Mouse (Mus musculus) neutrophil, adult 5-6 weeks (primary cell): ENCODE data around the gene Nfix. TPM values are rescaled to one million over a fixed set of nuclear protein-coding genes. Genes with fewer than 3 reads are reported as not detected.
"Not testable (repeated sequence)": the region's sequence is repeated elsewhere in the genome, so short reads cannot be mapped to it uniquely, and the experiment has no call there.

Experiments
- ATAC-seq: fragments of 151-379, 151-347 bp; 2 replicates; pipeline ENCODE4 v1.8.0; 2017; ENCODE audit warnings: mild to moderate bottlenecking, moderate TSS enrichment; ENCODE audit not compliant: insufficient number of reproducible peaks, poor library complexity, low FRiP score, severe bottlenecking; ENCODE audit errors: extremely low read depth
- total RNA-seq: library from RNA; stranded (forward); fragments of 200-1000 nt; gene quantifications from 2 replicates; pipeline ENCODE4 v1.2.3, GENCODE M21; 2017

The Nfix gene
- total RNA-seq, 1 experiment from 2014 or later: 1.7 TPM

DNA sequence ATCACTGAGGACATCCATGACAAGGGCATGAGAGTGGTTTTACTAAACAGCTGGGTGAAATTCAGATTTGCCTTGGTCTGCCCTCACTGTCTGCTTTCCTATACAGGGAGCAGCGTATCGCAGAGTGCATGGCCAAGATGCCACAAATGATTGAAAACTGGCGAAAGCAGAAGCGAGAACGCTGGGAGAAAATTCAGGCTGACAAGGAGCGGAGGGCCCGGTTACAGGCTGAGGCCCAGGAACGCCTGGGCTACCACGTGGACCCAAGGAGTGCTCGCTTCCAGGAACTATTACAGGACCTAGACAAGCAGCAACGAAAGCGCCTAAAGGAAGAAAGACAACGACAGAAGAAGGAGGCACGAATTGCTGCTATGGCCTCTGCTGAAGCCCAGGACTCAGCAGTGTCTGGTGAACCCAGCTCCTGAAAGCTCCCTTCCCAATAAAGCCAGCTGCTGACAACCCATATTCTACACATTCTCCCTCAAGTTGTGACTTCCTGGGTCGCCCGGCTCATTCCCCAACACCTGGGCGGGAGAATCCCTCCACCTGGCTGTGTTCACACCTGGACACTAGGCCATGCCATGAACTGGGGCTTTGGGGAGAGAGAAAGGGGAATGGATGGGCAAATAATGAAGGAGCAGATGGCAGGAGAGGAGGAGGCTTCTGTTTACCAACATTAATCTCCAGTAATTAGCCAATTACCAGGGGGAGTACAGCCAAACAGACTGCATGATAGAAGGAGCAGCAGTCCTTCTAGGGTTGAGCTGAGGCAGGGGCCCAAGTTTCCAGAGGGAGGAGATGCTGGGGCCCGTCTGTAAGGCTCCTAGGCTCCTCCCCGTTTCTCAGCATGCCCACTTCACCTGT lies 34.1 kb upstream of the Nfix start:
- ATAC-seq: no peak

DNA sequence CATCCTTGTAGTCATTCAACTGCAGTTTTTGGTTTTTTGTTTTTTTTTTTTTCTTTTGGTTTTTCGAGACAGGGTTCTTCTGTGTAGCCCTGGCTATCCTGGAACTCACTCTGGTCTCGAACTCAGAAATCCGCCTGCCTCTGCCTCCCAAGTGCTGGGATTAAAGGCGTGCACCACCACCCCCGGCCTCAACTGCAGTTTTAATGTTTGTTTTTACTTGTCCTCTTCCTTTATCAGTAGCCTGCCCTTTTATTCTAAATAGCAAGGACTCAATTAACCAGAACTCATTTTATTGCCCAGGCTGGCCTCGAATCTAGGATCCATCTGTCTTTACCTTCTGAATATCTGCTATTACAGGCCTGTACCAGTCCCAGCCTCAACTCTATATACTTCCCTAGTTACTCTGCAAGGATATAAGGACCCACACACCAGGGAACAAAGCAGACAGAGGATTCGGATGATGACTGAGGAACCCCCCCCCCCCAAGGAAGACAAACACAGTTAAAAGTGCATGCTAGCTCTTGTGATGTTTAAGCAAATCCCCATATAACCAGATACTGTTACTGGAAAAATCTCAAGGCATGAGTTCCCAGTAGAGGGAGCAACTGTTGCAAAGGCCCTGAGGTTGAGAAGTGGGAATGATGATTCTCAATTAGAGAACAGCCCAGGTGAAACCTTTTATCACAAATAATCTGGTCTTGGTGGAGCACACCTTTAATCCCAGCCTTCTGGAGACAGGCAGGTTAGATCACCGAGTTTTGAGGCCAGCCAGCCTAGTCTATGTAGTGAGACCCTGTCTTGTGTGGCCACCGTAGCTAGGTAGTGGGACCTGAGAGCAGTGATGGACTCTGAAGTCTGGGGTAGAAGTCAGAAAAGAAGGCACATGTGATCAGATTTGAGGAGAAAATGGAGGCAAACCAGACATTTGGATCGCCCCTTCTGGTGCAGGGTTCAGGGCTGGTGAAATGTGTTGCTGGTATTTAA lies 32.9 kb upstream of the Nfix start:
- ATAC-seq: no peak

DNA sequence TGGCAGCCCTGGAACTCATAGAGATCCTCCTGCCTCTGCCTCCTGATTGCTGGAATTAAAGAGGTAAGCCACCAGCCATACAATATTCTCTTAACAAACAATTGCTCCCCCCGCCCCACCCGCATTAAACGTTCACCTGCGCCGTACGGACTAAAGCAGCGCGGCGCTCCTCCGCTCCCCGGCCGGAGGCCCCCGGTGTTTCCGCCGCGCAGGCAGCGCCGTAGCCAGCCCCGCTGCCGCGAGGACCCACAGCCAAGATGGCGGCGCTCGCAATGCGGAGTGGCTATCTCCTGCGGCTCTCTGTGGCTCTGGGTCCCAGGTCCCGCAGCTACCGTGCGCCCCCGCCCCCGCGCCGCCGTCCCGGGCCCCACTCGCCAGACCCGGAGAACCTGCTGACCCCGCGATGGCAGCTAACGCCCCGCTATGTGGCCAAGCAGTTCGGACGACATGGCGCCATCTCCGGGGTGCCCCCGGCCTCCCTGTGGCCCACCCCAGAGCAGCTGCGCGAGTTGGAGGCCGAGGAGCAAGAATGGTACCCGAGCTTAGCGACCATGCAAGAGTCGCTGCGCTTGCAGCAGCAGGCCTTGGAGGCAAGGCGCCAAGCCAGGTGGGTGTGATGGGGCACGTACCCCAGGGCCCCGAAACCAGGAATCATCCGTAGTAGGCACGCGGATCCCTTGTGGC lies 32.0 kb upstream of the Nfix start:
- ATAC-seq: peak; percentile 68

GRCm38 (mm10) chr8:84831490-84831889 lies 31.3 kb upstream of the Nfix start, which contains the start of gene Gadd45gip1:
Gadd45gip1 (plus strand) TSS chr8:84831522.
- peak; percentile 76 for ATAC-seq

GRCm38 (mm10) chr8:84826518-84826917 lies 26.4 kb upstream of the Nfix start:
- not testable (repeated sequence) for ATAC-seq

DNA sequence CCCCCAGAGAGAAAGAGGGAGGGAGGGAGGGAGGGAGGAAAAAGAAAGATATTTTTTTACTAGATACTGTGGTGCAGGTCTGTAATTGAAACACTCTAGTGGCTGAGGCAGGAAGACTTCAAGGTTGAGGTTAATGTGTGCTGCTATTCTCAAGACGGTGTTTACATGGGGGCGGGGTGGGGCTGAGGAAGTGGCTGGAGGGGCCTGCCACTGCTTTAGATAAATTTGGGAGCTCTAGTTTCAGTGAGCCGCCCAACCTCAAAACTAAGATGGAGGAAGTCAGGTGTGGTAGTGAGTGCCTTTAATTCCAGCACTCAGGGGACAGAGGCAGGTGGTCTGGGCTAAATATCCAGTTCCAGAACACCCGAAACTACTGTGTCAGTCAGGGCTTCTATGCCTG lies 25.5 kb upstream of the Nfix start:
- ATAC-seq: peak; percentile 22; the same call in 1 of the 2 replicates

GRCm38 (mm10) chr8:84823653-84824052 lies 23.5 kb upstream of the Nfix start:
- ATAC-seq: peak; percentile 80

DNA sequence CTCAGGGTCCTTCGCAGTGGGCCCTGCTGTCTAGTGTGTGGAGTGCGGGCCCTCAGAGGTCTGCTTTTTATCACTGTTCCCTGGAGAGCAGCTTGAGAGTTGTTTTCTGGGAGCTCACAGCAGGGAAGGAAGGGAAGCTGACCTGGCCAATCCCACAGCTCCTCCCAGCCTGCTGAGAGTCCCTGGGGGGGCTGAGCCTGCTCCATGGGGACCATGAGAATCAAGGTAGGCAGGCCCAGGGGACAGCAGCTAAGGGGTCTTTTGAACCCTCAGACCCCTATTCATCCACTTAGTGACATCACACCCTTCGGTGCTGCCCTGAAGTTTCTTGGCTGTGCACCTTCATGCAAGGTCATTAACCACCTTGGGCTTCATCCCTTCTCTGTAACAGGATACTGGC lies 22.6 kb upstream of the Nfix start, which contains the start of gene Dand5:
TSS of gene Dand5 (minus strand) at position 101 of the 400 bp plus-strand sequence.
- ATAC-seq: no peak

DNA sequence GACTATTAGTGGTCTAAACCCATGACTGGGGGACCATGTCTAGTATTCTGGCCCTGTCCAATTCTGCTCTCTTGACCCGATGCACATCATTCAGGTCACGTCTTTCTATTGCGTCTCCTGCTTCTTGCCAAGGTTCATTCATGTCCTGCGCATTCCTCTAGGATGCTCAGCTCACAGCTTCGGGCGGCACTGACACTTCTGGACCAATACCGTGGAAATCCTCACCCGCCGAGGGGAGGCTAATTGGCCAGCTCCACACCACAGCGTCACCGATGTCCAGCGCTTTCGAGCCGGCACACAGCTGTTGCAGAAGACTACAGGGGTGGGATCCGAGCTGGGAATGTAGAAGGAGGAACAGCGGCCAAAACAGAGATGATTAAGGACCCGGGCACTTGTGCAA lies 16.0 kb upstream of the Nfix start:
- ATAC-seq: no peak

DNA sequence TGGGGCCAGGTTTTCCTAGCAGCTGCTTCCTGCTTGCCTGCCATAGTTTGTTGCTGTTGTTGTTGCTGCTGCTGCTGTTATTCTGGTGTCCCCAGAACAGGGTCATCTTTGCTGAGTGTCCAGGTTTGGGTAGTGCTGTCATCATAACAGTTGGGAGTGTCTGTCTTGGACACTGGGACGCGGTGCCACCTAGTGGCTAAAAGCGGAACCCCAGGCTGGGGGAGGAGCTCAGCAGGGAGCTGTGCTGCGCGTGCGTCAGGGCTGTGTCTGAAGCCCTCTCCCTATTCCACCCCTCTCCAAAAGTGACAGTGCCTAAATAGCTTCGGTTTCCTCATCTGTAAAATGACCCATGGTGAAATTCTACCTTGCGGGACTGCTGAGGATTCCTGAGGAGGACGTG lies 15.4 kb upstream of the Nfix start:
- ATAC-seq: peak; percentile 89

DNA sequence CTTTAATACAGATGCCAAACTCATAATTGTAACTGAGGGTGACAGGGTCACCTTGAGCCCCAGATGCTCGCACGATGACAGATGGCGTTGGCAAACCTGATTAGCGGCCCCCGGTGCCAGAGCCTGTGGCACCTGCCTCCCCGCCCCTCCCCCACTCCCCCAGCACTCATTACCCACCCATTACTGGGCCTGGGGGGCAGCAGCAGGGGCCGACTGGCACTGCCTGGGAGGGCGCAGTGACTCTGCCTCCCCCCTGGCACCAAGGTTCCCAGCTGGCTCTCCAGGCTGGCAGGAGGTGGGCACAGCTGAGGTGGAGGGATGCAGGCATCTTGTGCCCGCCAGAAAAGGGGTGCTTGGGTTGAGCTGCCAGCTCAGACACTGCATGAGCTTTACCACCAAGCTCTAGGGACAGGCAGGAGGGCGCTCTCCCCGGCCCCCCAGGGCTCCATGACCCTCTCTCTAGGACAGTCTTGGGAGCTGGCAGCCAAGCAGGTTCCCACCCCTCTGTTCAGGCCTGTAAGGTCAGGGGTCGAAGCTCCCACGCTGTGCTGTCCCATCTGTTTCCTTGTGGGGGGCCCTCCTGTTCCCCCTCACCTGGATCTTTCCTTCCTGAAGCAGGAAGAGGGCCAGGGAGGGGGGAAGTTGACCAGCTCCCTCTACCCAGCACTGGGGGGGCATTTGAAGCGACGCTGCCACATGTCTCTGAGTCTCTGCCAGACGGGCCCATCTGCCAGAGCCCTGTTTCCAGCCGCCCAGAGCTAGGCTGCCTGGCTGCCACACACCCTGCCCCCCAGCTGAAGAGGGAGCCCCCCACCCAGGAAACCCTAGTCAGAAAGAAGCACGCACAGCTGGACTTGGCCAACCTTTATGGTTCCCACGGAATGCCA lies 14.7 kb upstream of the Nfix start:
- no peak for ATAC-seq

DNA sequence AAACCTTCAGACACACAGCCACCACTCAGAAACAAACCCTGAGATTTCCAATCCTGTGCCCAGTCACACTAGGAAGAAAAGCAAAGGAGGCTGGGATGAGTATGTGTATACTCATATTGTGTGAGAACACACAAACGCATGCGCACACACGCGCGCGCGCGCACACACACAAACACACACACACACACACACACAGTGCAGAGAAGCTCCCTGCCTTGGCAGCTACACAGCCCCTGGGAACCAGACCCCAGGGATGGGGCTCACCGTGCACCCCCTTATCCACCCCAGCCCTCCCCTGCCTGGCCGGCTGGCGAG lies 14.1 kb upstream of the Nfix start:
- no peak for ATAC-seq

- no peak for ATAC-seq
Observed at GRCm38 (mm10) chr8:84813830-84814229, 13.7 kb upstream of the Nfix start.

DNA sequence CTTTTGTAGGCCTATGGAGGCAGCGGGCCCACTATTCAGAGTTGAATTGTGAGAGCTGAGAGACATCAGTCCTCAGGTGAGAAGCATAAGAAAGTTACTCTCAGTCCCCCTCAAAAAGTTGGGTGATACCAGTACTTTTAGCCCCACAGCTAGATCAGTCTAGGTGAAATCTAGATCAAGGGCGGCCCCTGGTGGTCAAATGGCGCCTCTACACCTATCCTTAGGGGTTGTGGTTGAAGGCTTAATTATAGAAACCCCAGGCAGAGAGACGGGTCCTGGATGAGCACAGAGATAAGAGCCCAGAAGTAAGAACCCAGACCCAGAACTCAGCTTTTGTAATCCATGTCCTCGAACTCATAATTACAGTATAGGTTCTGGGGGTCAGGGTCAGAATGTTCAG lies 12.9 kb upstream of the Nfix start:
- ATAC-seq: peak; percentile 65; the same call in 1 of the 2 replicates

DNA sequence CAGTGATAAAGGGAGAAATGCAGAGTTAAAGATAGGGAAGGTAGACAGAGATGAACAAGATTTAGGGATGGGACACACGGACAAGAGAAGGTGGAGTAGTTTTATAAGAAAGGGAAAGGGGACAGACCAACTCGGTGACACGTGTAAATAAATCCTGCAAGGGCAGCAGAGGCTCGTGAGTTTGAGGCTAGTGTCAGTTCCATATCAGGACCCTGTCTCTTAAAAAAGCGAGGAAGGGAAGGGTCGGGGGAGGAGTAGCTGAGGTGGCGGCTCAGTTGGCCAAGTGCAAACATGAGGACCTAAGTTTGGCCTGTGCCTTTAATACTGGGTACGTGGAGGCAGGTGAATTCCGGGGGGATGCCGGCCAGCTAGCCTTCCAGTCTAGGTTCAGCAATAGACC lies 11.2 kb upstream of the Nfix start:
- ATAC-seq: no peak

DNA sequence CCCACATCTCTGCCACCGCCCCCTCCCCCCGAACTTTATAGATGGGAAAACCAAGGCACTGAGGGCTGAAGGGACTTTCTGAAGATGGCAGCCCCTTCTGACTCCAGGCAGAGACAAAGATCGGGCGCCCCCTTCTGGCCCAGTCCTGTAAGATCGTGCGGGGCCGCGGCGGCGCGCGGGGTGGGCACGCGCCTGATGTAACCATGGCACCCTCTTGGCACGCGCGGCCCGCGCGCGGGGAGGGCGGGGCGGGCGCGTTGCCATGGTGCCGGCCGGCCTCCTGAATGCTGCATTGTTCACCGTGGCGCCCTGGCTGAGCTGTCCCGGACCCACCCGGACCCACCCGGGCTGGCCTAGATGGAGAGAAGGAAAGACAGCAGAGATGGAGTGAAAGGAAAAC lies 10.8 kb upstream of the Nfix start:
- 0 out of 2 replicates have a peak, but pooled peaks have one; percentile 27 for ATAC-seq

DNA sequence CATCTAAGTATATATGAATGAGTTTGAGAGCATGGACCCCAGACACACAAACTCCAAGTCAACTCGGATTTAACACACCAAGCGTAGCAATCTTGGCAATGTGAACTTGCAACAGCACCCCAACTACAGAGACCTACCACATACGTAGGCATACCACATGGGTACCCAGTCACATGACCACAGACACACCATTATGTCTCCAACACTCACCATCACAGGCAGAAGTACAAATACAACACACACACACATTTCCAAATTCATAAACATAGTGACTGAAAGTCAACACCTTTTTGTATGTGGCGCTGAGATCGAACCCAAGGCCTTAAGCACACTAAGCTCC lies 9.8 kb upstream of the Nfix start:
- no peak for ATAC-seq
